Mouse (Mus musculus) liver, postnatal 0 days (tissue): ENCODE measurements around the gene Gdpd5.

Experiments used
- CTCF ChIP-seq: sonication (generic); IDR thresholded peaks from 2 replicates; pipeline ENCODE4 v1.5.1; 2016; ENCODE audit warnings: antibody characterized with exemption, low read depth
- EP300 ChIP-seq: IDR thresholded peaks from 2 replicates; pipeline ENCODE4 v1.6.1; 2016; ENCODE audit warnings: antibody characterized with exemption, low read depth, mild to moderate bottlenecking

DNA sequence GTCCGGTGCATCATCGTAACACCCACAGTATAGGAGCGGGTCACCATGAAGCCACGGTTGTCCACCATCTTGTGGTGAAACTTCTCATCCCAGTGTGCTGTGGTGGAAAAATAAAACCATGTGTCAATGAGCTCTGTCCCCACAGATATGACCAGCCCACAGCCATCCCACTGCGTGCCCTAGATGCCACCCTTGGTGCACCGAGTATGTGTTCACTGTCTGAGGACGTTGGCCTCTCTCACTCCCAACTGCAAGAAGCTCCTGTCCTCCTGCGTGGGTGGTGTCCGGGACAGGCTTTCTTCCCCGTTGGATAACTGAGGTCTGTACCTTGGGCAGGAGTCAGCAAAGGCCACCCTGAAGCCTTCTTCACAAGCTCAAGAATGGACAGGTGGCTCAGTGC lies 33.9 kb upstream of the Gdpd5 start:
- TF ChIP-seq CTCF (no peak), EP300 (no peak)
